Mouse (Mus musculus) macrophage (primary cell): ENCODE results near the gene Gm13043. TPM values are rescaled to one million over a fixed set of nuclear protein-coding genes. Genes with fewer than 3 reads are reported as not detected.
"Not testable (repeated sequence)": the region's sequence is repeated elsewhere in the genome, so short reads cannot be mapped to it uniquely, and the experiment has no call there.

Source experiments
- H3K27ac ChIP-seq: fragments of 350-480 bp; formaldehyde crosslinking; 2 replicates; pipeline ENCODE4 v1.9.0; 2021
- H3K36me3 ChIP-seq: fragments of 350-480 bp; formaldehyde crosslinking; 2 replicates; pipeline ENCODE4 v1.9.0; 2021; ENCODE audit errors: inconsistent target
- H3K4me3 ChIP-seq: fragments of 350-480 bp; formaldehyde crosslinking; 2 replicates; pipeline ENCODE4 v1.9.0; 2021; ENCODE audit errors: inconsistent target
- H3K79me2 ChIP-seq: fragments of 350-480 bp; formaldehyde crosslinking; 2 replicates; pipeline ENCODE4 v1.9.0; 2021; ENCODE audit errors: inconsistent target
- WGBS: methylation state at CpG from one replicate; pipeline ENCODE4 v1.1.7; 2026; ENCODE audit warnings: inconsistent platforms; ENCODE audit not compliant: missing documents; 5-methylcytosine and 5-hydroxymethylcytosine counted together
- polyA plus RNA-seq: library from polyadenylated mRNA; stranded (reverse); fragments of 250-400 nt; gene quantifications from 3 replicates; pipeline ENCODE4 v1.2.4, GENCODE M21; 2018; ENCODE audit warnings: inconsistent platforms
- total RNA-seq, 78 experiments: library from RNA; depleted of rRNA; stranded (reverse); fragments of 250-400 nt; gene quantifications; 1 replicate in 9 of 78; 2 replicates in 24 of 78; 3 replicates in 43 of 78; 4 replicates in 2 of 78; pipeline ENCODE4 v1.2.4; 2018; ENCODE audit warnings: inconsistent platforms in 56 of 78

Gm13043 gene
- not detected for total RNA-seq (2018; cell fraction: chromatin; rRNA removed)
- total RNA-seq (2018; cell fraction: cytosol; rRNA removed) = not detected
- total RNA-seq (2018; cell fraction: nucleus; rRNA removed) = not detected
- polyA plus RNA-seq = not detected in 3 replicates

DNA sequence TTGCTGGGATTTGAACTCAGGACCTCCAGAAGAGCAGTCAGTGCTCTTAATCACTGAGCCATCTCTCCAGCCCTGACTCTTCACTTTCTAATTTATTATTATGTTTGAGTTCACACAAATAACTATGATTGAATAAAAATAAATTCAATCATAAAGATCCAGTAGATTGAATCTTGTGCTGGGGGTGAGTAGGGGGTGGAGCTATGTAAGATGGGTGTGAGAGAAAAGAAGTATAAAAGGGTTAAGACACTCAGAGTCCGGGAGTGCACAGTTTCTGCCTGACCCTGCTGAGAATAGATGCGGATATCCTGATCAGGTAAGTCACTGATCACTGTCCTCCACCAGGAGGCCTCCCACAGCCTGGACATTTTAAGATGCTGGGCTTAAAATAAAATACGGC, at the start of gene Gm13043:
Gene Gm13043, plus strand, starts transcription at position 301 of the 400 bp plus-strand sequence.
- H3K36me3 ChIP-seq = no peaks in the 10 kb centered on the region
- no peaks in the 10 kb centered on the region for H3K79me2 ChIP-seq
- H3K27ac ChIP-seq = no peak within 1 kb of the TSS
- H3K4me3 ChIP-seq = no peak within 1 kb of the TSS
- WGBS = 90% methylated on average over 2 of the region's 3 CpGs

DNA sequence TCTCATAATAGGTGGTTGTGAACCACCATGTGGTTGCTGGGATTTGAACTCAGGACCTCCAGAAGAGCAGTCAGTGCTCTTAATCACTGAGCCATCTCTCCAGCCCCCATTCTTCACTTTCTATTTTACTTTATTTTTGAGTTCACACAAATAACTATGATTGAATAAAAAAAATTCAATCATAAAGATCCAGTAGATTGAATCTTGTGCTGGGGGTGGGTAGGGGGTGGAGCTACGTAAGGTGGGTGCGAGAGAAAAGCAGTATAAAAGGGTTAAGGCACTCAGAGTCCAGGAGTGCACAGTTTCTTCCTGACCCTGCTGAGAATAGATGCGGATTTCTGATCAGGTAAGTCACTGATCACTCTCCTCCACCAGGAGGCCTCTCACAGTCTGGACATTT, 24.5 kb downstream of the Gm13043 start, which contains the start of gene Gm13040:
Gene Gm13040, plus strand, starts transcription at position 301 of the 400 bp plus-strand sequence.
- not testable (repeated sequence) for H3K4me3 ChIP-seq, H3K27ac ChIP-seq, H3K79me2 ChIP-seq, H3K36me3 ChIP-seq
- no CpG with 5 or more reads among the region's 3 CpGs for WGBS

DNA sequence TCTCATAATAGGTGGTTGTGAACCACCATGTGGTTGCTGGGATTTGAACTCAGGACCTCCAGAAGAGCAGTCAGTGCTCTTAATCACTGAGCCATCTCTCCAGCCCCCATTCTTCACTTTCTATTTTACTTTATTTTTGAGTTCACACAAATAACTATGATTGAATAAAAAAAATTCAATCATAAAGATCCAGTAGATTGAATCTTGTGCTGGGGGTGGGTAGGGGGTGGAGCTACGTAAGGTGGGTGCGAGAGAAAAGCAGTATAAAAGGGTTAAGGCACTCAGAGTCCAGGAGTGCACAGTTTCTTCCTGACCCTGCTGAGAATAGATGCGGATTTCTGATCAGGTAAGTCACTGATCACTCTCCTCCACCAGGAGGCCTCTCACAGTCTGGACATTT, 40.3 kb downstream of the Gm13043 start, which contains the start of the genes BC080695 and Gm13057:
Gene BC080695, plus strand, starts transcription at position 301 of the 400 bp plus-strand sequence.
Gene Gm13057, plus strand, starts transcription at position 310 of the 400 bp plus-strand sequence.
- not testable (repeated sequence) for H3K27ac ChIP-seq, H3K79me2 ChIP-seq, H3K4me3 ChIP-seq, H3K36me3 ChIP-seq
- WGBS = no CpG with 5 or more reads among the region's 3 CpGs

Other genes with a start within 250 kb of the Gm13043 start
- gene Pdpn, start 211.8 kb upstream of the Gm13043 start, polyA plus RNA-seq = 2.9 to 21.0 TPM (median 6.5 TPM) in 3 replicates
- not detected in 3 replicates for gene Lrrc38, start 161.6 kb upstream of the Gm13043 start, polyA plus RNA-seq
- gene Pramel1, start 116.9 kb upstream of the Gm13043 start, polyA plus RNA-seq = not detected in 3 replicates
- 9.1 to 17.7 TPM (median 13.0 TPM) in 3 replicates for gene Pramef8, start 98.9 kb upstream of the Gm13043 start, polyA plus RNA-seq
- gene Oog4, start 61.0 kb upstream of the Gm13043 start, polyA plus RNA-seq = not detected in 3 replicates
- gene Gm13040, start 24.6 kb downstream of the Gm13043 start, polyA plus RNA-seq = not detected in 3 replicates
- not detected in 3 replicates for gene BC080695, start 40.4 kb downstream of the Gm13043 start, polyA plus RNA-seq
- not detected in 3 replicates for gene Gm13057, start 40.4 kb downstream of the Gm13043 start, polyA plus RNA-seq
- gene Gm13083, start 103.7 kb downstream of the Gm13043 start, polyA plus RNA-seq = not detected in 3 replicates
- not detected in 3 replicates for gene Gm13088, start 145.9 kb downstream of the Gm13043 start, polyA plus RNA-seq
- not detected in 3 replicates for gene Gm13089, start 191.4 kb downstream of the Gm13043 start, polyA plus RNA-seq
- not detected in 3 replicates for gene Gm13078, start 208.1 kb downstream of the Gm13043 start, polyA plus RNA-seq